Mouse (Mus musculus): ENCODE data around the gene Slc35c1. TPM values are rescaled to one million over a fixed set of nuclear protein-coding genes. Genes with fewer than 3 reads are reported as not detected.

The Slc35c1 gene
- polyA plus RNA-seq, 1 experiment from 2014 or later, result 12.8 TPM

GRCm38 (mm10) chr2:92405687-92406086 lies 54.7 kb downstream of the Slc35c1 start:
- Histone ChIP-seq H3K9me3 (replicated peaks) (no peaks in the 10 kb centered on the region), H3K27ac (replicated peaks) (peak overlapping the region; percentile 50; the same call in 1 of the 2 replicates), H3K27me3 (ENCODE audit: low read depth, poor library complexity, severe bottlenecking) (no peaks in the 10 kb centered on the region), H3K36me3 (peaks cover 77% of the 10 kb centered on the region), H3K4me1 (peaks cover 36% of the 10 kb centered on the region), H3K4me3 (no peak overlapping the region)
- no peak for DNase-seq (ENCODE audit: low spot score)
- WGBS, result 93% methylated on average over 7 of the region's 7 CpGs

- no peaks in the 10 kb centered on the region for H3K9me3 ChIP-seq (replicated peaks)
- 88% methylated on average over 6 of the region's 6 CpGs for WGBS
- H3K27ac ChIP-seq (replicated peaks), result peak overlapping the region; percentile 50; the same call in 1 of the 2 replicates
- H3K4me3 ChIP-seq, result no peak overlapping the region
- H3K36me3 ChIP-seq, result peaks cover 67% of the 10 kb centered on the region
- 0 out of 2 replicates have a peak, but pooled peaks cover 5% of the 10 kb centered on the region for H3K27me3 ChIP-seq (ENCODE audit: low read depth, poor library complexity, severe bottlenecking)
- DNase-seq (ENCODE audit: low spot score), result no peak
- peaks cover 45% of the 10 kb centered on the region for H3K4me1 ChIP-seq
These were observed 55.6 kb downstream of the Slc35c1 start for GRCm38 (mm10) chr2:92404737-92405136.

- 92% methylated on average over 5 of the region's 5 CpGs for WGBS
- no peak overlapping the region for H3K4me3 ChIP-seq
- H3K9me3 ChIP-seq (replicated peaks), result no peaks in the 10 kb centered on the region
- no peak for DNase-seq (ENCODE audit: low spot score)
- H3K4me1 ChIP-seq, result peaks cover 53% of the 10 kb centered on the region
- H3K27me3 ChIP-seq (ENCODE audit: low read depth, poor library complexity, severe bottlenecking), result 0 out of 2 replicates have a peak, but pooled peaks cover 5% of the 10 kb centered on the region
- peaks cover 59% of the 10 kb centered on the region for H3K36me3 ChIP-seq
- H3K27ac ChIP-seq (replicated peaks), result no peak overlapping the region
These were observed 56.5 kb downstream of the Slc35c1 start for GRCm38 (mm10) chr2:92403776-92404319.

Other genes starting within 250 kb of the Slc35c1 start
- 26.1 and 27.1 TPM in 2 replicates for gene Pex16, start 85.9 kb downstream of the Slc35c1 start, polyA plus RNA-seq (2016; fragmentation: Nextera tagmentation; extraction: Ambion mirVana)
- 16.2 and 25.6 TPM in 2 replicates for gene Large2, start 85.7 kb downstream of the Slc35c1 start, polyA plus RNA-seq (2016; fragmentation: Nextera tagmentation; extraction: Ambion mirVana)
- 4.1 and 5.2 TPM in 2 replicates for gene 1700029I15Rik, start 78.0 kb downstream of the Slc35c1 start, polyA plus RNA-seq (2016; fragmentation: Nextera tagmentation; extraction: Ambion mirVana)
- 58.3 and 70.5 TPM in 2 replicates for gene Mapk8ip1, start 59.3 kb downstream of the Slc35c1 start, polyA plus RNA-seq (2016; fragmentation: Nextera tagmentation; extraction: Ambion mirVana)
- 32.8 and 36.2 TPM in 2 replicates for gene Cry2, start 26.5 kb downstream of the Slc35c1 start, polyA plus RNA-seq (2016; fragmentation: Nextera tagmentation; extraction: Ambion mirVana)
- 5.1 and 5.7 TPM in 2 replicates for gene Chst1, start 139.2 kb upstream of the Slc35c1 start, polyA plus RNA-seq (2016; fragmentation: Nextera tagmentation; extraction: Ambion mirVana)